ENCODE assay signal across 8 mouse cellular contexts in genomic region chr7:92742774-92743173, GRCm38 (mm10). TPM values are rescaled to one million over a fixed set of nuclear protein-coding genes. Genes with fewer than 3 reads are reported as not detected.
DNase-seq lines count a peak whose midpoint lies in the region; ATAC-seq lines count a peak whose summit lies in the region.

No protein-coding gene starts in this region.

- H3K27me3 ChIP-seq in heart, embryonic 15.5 days = no peaks in the 10 kb centered on the region
- no peaks in the 10 kb centered on the region for H3K27me3 ChIP-seq in limb, embryonic 15.5 days
- no peaks in the 10 kb centered on the region for H3K27me3 ChIP-seq in neural tube, embryonic 14.5 days (ENCODE audit: control insufficient read depth, insufficient read depth, low read length)

- 4% methylated on average over 6 of the region's 6 CpGs for WGBS in heart, embryonic 15.5 days
- WGBS in limb, embryonic 15.5 days = under 1% methylated on average over 6 of the region's 6 CpGs
- WGBS in neural tube, embryonic 14.5 days = 0% methylated on average over 6 of the region's 6 CpGs

- peaks cover 6% of the 10 kb centered on the region for H3K36me3 ChIP-seq in heart, embryonic 15.5 days
- H3K36me3 ChIP-seq in limb, embryonic 15.5 days = peaks cover 8% of the 10 kb centered on the region; the same call in 1 of the 2 replicates
- 0 out of 2 replicates have a peak, but pooled peaks cover 8% of the 10 kb centered on the region for H3K36me3 ChIP-seq in neural tube, embryonic 14.5 days (ENCODE audit: control insufficient read depth, insufficient read depth, low read length)

- peak; percentile 37 to 40 for DNase-seq in heart, adult 18-20 months
- DNase-seq in heart, adult 8-10 months (ENCODE audit: low spot score) = no peak
- peak; percentile 69 for DNase-seq in c-Kit-negative CD71-positive TER-119-positive erythroid progenitor cells, embryonic 14.5 days (ENCODE audit: low read depth, low spot score)
- no peak for DNase-seq in thymus, postnatal 14 days
- no peak for DNase-seq in layer of hippocampus, postnatal 14 days (ENCODE audit: low spot score in 2 of 2)

- H3K9ac ChIP-seq in heart, embryonic 15.5 days = peak overlapping the region; percentile 60
- H3K9ac ChIP-seq in limb, embryonic 15.5 days = no peak overlapping the region
- H3K9ac ChIP-seq in neural tube, embryonic 14.5 days (replicated peaks; ENCODE audit: low read depth, low read length) = peak overlapping the region; percentile 96

- peaks cover 22% of the 10 kb centered on the region for H3K4me1 ChIP-seq in heart, embryonic 15.5 days (replicated peaks)
- H3K4me1 ChIP-seq in limb, embryonic 15.5 days = peaks cover 25% of the 10 kb centered on the region
- H3K4me1 ChIP-seq in neural tube, embryonic 14.5 days (ENCODE audit: control insufficient read depth, insufficient read depth, low read length) = peaks cover 28% of the 10 kb centered on the region

- H3K4me3 ChIP-seq in heart, embryonic 15.5 days = peak overlapping the region; percentile 85
- peak overlapping the region; percentile 60 for H3K4me3 ChIP-seq in limb, embryonic 15.5 days
- H3K4me3 ChIP-seq in neural tube, embryonic 14.5 days (ENCODE audit: low read depth, low read length) = peak overlapping the region; percentile 79

- 0 out of 2 replicates have a peak overlapping the region, but pooled peaks have one; percentile 67 for H3K27ac ChIP-seq in heart, embryonic 15.5 days
- peak overlapping the region; percentile 62; the same call in 1 of the 2 replicates for H3K27ac ChIP-seq in limb, embryonic 15.5 days
- no peak overlapping the region for H3K27ac ChIP-seq in neural tube, embryonic 14.5 days (ENCODE audit: low read depth, low read length)

- peak overlapping the region; percentile 87 for H3K4me2 ChIP-seq in heart, embryonic 15.5 days
- peak overlapping the region; percentile 83 for H3K4me2 ChIP-seq in limb, embryonic 15.5 days
- peak overlapping the region; percentile 81 for H3K4me2 ChIP-seq in neural tube, embryonic 14.5 days (ENCODE audit: low read depth, low read length)

- ATAC-seq in heart, embryonic 15.5 days (replicated peaks; ENCODE audit: insufficient number of reproducible peaks, insufficient read depth, low FRiP score, low read depth) = no peak
- ATAC-seq in limb, embryonic 15.5 days (ENCODE audit: insufficient number of reproducible peaks, low FRiP score, low TSS enrichment, low read depth) = no peak
- ATAC-seq in neural tube, embryonic 14.5 days (ENCODE audit: low read depth) = no peak

- no peaks in the 10 kb centered on the region for H3K9me3 ChIP-seq in heart, embryonic 15.5 days (replicated peaks)
- H3K9me3 ChIP-seq in limb, embryonic 15.5 days = no peaks in the 10 kb centered on the region
- H3K9me3 ChIP-seq in neural tube, embryonic 14.5 days (ENCODE audit: control insufficient read depth, low read length) = no peaks in the 10 kb centered on the region

RNA-seq across cellular contexts. Expression of gene Rab30, which starts 1.4 kb away (rescaled TPM):
- total RNA-seq in heart, adult 18-20 months (2021) = 10 to 100 TPM; 22.0 to 23.3 TPM
- 10 to 100 TPM in 3 of 4 experiments, 1 to 10 TPM in 1; 9.5 to 20.6 (median 11.9) TPM for total RNA-seq in heart, adult 8-10 months (2022)
- polyA plus RNA-seq in heart, embryonic 15.5 days (2015; fragmentation: Nextera tagmentation; extraction: Ambion mirVana) = 8.3 and 10.4 TPM in 2 replicates
- polyA plus RNA-seq in limb, embryonic 15.5 days (2015; fragmentation: Nextera tagmentation; extraction: Ambion mirVana) = 21.3 and 22.4 TPM in 2 replicates
- 28.5 and 34.7 TPM in 2 replicates for polyA plus RNA-seq in neural tube, embryonic 14.5 days (2014; fragmentation: Nextera tagmentation; extraction: Ambion mirVana)
- total RNA-seq in layer of hippocampus, postnatal 14 days (2021) = 10 to 100 TPM; 40.1 to 41.2 TPM

Comparison
In these comparisons a context has a peak if more than half of its experiments do, and no peak if none do; other contexts are left out.
1. DNase-seq: peak in heart, adult 18-20 months (2 of 2) and c-Kit-negative CD71-positive TER-119-positive erythroid progenitor cells, embryonic 14.5 days (single experiment); none in heart, adult 8-10 months (single experiment), thymus, postnatal 14 days (single experiment) and layer of hippocampus, postnatal 14 days (0 of 2).
2. Peak in every context shown above with its lines, with median percentiles within 50 percentile points of each other: H3K4me2 ChIP-seq and H3K4me3 ChIP-seq.